Mouse (Mus musculus): Measurements from ENCODE around the gene Pcbp4.

The Pcbp4 gene

DNA sequence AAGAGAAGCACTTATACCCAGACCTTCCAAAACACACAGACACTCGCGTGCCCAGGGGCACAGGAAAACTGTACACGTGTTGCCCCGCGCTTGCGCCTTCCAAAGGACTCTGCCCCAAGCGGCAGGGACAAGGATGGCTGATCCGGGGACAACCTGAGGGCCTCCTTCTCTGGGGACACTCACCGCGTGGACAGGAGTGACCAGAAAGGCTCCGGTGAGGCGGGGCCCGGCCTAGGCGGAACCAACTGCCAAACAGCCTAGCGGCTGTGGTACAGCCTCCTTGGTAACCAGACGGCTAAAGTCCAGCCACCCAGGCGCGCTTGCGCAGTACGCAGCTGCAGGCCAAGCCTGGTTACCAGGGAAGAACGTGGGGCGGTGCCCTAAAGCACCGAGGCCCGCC is 5.7 kb upstream of the Pcbp4 start, which contains the start of the genes Abhd14b and Abhd14a:
Abhd14b (plus strand) TSS at position 112 of the 400 bp plus-strand sequence.
Abhd14a (minus strand) TSS at position 331 of the 400 bp plus-strand sequence.
- peak; percentile 59 for DNase-seq (ENCODE audit: low read depth)

DNA sequence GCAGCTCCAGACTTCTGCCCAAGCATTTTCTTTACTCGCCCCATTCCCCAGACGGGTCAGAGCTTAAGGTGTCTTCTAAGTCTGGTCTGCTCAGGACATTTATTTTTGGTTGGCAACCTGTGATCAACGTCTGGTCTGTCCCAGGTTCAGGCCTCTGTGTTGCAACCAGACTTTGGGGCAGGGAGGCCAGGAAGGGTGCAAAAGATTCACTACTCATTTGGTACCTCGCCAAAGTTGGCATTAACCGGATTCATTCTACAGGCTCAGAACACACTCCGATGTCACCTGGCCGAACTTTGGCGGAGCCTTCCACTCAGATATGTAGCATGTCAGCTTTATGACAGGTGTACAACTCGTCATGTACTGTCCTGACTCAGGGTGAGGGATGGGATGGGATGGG is 5.1 kb upstream of the Pcbp4 start:
- no peak for DNase-seq (ENCODE audit: low read depth)

DNA sequence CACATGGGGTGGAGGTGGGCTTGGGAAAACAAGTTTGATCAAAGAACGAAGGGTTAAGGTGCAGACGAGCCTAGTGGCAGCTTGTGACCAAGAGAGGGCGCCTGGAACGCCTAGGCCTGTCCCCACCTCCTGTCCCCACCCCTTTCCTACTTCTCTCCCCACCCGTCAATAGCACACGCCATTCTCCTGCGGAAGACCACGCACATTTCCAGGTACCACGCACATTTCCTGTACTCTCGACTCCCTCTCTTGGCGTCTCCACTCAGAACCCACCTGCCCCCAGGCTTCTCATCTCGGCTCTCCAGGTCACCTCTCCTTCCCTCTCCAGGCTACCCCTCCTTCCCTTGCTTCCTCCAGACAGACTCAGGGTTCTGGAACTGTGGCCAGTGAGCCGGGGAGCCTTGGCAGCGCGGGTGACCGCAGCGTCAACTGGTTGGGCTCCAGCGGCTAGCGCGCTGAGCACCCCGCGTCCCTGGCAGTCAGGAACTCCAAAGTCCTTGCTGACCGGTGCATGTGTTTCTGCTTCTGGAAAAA is 4.5 kb upstream of the Pcbp4 start:
- DNase-seq (ENCODE audit: low read depth) = no peak

DNA sequence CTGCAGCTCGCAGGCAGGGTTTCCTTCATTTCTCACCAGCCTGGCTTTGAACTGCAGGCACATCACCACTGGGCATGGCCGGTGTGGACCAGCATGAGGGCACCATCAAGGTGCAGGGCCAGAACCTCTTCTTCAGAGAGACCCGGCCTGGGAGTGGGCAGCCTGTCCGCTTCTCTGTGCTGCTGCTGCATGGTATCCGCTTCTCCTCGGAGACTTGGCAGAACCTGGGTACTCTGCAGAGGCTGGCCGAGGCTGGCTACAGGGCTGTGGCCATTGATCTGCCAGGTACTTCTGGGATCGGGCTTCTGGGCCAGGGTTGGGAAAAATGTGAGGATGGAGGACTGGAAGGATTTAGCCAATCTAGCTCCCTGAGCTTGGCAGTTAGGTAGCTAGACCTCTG is 3.1 kb upstream of the Pcbp4 start:
- no peak for DNase-seq (ENCODE audit: low read depth)

DNA sequence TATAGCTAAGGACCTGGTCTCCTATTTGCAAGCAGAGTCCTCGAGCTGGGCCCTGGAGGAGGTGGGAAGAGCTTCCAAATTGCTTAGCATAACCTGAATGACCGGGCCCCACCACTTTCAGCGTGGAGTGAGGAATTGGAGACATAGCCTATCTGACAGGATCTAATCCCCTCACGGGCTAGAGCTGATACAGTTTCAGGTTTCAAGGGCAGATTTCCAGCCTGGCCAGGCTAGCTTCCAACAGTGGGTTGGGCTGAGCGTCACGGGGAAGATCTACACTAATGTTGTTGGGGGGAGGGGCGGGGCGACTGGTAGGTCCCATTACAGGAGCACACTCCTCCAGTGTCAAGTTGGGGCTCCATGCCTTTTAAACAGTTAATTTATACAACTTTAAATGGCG is 2.4 kb upstream of the Pcbp4 start:
- no peak for DNase-seq (ENCODE audit: low read depth)

DNA sequence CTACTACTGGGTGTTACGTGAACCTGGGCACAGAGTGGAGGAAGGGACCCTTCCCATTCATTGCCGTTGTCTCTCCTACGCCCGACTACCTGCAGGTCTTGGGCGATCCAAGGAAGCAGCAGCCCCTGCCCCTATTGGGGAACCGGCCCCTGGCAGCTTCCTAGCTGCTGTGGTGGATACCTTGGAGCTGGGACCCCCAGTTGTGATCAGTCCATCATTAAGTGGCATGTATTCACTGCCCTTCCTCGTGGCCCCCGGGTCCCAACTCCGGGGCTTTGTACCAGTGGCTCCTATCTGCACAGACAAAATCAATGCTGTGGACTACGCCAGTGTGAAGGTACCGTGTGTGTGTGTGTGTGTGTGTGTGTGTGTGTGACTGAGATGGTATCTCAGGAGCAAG is 1.8 kb upstream of the Pcbp4 start:
- no peak for DNase-seq (ENCODE audit: low read depth)

DNA sequence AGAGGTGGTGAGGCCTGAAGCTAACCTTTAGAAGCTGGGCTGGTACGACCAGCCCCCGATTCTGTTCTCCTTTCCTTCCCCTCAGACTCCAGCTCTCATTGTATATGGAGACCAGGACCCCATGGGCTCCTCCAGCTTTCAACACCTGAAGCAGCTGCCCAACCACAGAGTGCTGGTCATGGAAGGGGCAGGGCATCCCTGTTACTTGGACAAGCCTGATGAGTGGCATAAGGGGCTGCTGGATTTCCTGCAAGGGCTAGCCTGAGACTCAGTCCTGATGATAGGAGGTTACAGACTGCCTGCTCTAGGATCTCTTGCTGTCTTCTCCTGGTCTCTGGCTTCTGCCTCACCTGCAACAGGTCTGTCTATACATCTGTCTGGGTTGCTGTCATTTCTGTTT is 1.2 kb upstream of the Pcbp4 start:
- DNase-seq (ENCODE audit: low read depth) = no peak

DNA sequence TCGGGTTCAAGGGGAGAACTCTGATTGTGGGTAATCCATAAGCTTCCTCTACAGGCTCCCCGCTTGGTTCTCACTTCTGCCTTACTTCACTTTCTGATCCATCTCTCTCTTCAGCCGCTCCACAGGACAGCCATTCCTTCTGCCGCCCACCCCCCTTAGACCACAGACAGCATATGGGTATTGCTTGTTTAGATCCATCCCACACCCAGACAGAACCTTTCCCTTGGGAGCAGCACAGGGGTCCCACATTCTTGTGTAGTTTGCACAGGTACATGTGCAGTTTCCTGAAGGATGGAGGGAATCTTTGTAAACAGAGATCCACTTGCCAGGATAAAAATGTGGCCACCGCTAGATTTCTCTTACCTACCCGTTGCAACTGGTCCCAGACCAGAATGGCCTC is 740 bp upstream of the Pcbp4 start:
- DNase-seq (ENCODE audit: low read depth) = no peak

DNA sequence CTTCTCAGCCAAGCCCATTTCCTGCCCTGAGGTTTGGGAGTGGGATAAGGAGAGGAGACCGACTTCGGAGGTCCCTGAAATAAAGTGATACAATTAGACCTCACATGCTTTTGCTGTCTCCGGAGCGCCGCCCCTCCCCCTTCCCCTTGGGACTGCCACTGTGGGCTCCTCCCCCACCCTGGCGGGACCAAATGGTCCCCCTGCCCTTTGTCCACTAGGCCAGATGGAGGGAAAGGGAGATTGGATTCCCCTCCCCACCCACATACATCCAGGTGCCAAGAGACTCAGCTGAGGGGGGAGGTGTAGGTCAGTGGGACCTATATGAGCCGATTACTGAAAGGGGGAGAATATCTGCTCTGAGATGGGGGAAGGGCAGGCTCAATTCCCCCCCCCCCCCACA is 270 bp upstream of the Pcbp4 start:
- DNase-seq (ENCODE audit: low read depth) = no peak

DNA sequence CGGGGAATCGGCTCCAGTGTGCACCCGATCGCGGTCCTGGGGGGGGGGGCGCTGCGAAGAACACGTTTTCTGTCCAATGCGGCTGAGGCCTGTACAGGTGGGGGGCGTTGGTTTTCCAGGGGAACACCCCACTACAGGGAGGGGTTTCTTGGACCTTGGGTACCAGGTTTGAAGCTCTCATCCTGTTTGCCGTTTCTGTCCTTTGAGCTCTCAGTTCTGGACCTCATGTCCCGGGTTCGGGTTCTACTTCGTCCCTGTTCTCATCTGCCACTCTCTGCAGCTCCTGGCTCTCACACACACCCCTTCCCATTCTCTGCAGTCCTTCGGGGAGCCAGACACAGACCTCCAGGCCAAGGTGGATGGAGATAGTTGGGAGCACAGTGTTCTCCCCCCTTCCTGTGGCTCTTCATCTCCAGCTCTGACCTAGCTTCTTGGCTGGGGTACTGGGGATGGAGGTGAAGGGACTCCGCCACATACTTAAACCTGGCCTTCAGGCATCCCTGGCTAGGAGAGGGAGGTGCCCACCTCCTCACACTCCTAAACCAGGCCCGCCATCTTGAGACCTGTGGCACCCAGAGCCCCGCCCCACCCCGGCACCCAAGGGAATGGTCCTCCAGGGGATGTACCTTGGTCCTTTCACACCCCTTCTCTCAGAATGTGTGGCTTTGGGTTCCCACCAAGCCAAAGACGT is 1.1 kb downstream of the Pcbp4 start:
- DNase-seq (ENCODE audit: low read depth) = no peak

DNA sequence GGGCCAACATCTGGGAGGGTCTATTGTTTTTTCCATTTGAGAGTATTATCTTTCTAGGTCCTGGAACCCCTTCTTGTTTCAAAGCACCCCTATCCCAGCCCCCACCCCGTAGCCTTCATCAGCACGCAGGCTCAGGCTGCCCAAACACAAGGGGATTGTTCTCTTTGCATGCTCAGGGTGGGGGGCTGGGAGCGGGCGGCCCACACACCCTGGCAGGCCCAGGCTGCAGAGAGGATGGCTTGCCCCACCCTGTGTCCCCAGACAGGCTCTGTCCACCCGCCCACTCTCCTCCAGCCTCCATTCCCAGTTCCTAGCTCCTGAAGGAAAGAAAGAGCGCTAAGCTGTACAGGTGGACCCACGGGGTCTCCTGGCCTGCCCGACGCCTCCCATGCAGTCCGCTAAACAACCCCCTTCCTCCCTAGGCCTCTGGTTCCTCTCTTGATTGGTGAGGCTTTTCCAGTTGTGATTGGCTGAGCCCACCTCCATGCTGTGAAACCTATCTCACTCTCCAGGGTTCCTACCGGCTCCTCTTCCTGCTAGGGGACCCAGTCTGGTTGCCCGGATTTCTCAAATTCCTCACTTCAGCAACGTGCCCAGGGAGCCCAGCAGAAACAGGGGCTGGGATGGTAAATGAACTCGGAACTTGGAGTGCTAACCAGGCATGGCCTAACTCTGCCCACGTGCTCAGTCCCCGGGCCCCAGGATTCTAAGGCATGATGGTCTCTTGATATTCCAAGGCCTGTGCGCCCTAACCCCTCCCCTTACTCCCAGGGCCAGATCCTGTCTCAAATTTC is 2.0 kb downstream of the Pcbp4 start:
- DNase-seq (ENCODE audit: low read depth) = no peak

DNA sequence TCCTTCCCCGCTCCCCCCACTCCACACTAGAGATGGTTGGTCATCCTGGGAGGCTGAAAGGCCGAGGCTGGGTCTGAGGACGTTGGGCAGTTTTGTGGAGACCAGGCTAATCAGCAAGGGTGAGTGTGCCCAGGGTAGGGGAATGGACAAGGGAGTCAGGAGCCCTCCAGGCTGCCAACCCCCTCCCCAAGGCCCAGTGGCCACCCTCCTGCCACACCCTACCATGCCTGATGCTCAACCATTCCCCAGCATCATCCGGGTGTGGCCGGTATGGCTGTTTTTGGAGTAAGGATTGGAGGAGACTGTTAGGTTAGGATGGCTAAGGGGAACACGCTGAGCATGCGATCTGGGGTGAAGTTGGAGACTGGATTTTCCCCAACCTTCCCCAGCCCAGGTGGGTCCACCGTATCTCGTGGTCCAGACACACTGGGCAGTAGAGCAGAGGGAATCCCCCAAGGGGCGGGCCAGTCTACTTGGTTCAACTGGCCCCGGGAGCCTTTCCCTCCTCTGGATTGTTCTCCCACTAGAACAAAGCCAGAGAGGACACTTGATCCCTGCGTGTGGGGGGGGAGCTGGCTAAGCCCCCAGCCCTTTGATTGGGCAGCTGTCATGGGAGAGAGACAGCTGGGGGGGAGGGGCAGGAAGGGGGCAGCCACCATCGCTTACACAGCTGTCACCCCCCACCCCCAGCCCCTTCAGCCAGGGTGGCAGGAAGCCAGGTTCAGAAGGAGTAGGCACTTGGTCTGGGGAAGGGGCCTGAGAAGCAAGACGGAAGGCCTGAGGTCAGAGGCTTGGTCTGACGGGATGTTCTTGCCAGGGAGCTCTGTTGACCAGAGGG is 3.5 kb downstream of the Pcbp4 start:
- DNase-seq (ENCODE audit: low read depth) = no peak

DNA sequence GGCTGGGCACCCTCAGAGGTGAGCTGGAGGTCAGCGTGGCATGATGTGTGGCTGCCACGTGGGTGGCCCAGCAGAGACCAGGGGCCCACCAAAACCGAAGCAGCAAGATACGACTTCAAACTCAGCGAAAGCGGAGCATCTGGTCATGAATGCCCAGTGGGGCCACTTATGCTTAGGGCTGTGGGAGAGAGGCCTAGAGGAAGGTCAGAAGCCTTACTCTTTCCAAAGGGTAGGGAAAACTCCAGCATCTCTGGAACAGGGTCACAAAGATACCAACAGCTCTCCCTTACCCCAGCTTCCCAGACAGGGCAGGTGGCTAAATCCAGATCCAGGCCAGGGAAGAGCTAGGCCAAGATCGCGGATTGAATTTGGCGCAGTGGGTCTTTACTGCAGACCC is 4.1 kb downstream of the Pcbp4 start:
- DNase-seq (ENCODE audit: low read depth) = no peak

DNA sequence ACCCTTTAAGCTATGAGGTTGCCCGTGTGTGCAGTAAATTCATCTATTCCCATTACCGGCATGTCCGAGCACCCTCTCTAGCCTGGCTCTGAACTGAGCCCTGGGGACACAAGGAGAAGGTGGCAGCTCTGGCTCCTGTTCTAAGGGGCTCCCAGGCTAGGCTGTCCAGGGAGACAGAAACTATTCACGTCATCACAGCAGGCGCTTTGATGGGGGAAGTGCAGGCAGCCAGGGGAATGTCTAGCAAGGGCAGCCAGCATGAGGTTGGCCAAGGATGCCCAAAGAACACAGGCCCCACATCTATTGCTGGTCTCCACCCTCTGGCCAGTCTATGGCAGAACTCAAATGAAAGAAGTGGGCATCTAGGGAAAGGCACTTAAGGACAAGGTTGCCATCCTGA is 4.8 kb downstream of the Pcbp4 start:
- no peak for DNase-seq (ENCODE audit: low read depth)

DNA sequence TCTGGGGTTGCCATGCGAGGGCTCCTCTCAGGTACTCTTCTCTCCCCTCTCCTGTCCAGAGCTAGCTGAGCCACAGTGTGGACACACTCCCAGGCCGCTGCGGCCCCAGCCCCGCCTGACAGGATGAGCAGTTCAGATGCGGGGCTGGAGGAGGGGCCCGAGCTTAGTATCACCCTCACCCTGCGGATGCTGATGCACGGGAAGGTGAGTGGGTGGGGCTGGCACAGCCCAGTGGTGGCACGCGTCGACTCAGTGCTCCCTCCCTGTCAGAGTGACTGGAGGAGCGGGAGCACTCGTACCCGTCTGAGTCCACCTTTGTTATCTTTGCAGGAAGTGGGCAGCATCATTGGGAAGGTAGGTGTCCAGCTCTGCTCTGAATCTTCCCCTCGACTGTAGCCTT is 6.9 kb downstream of the Pcbp4 start:
- DNase-seq (ENCODE audit: low read depth) = no peak

DNA sequence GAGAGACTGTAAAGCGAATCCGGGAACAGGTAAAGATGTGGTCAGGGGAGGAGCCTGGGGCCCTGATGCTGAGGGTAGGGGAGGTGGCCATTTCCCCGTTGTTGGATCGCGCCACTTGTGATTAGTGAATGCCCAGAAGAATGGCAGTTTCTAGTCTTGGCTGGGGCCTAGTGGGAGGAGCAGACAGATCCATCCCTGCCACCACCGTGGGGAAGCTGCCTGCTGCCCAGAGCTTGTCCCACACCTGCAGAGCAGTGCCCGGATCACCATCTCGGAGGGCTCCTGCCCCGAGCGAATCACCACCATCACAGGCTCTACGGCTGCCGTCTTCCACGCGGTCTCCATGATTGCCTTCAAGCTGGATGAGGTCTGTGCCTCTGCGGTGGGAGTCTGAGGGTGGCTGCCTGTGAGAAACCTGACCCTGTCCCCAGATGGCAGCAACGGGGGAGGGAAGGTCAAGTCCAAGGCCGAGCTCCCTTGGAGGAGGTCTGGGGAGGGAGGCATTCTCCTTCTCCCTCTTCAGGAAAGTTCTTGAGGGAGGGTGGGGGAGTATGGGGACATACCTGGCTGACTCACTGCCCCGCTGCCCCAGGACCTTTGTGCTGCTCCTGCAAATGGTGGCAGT is 7.4 kb downstream of the Pcbp4 start:
- DNase-seq (ENCODE audit: low read depth) = no peak

DNA sequence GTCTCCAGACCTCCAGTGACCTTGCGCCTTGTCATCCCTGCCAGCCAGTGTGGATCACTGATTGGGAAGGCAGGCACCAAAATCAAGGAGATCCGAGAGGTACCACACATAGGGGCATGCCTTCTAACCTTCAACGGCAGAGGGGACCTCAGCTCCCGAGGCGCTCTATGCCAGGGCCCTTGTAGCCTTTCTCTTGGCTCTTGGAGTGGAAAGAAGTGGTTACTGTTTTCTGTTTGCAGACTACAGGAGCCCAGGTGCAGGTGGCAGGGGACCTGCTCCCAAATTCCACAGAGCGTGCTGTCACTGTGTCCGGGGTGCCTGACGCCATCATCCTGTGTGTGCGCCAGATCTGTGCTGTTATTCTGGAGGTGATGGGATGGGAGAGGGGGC is 7.9 kb downstream of the Pcbp4 start:
- DNase-seq (ENCODE audit: low read depth) = no peak

DNA sequence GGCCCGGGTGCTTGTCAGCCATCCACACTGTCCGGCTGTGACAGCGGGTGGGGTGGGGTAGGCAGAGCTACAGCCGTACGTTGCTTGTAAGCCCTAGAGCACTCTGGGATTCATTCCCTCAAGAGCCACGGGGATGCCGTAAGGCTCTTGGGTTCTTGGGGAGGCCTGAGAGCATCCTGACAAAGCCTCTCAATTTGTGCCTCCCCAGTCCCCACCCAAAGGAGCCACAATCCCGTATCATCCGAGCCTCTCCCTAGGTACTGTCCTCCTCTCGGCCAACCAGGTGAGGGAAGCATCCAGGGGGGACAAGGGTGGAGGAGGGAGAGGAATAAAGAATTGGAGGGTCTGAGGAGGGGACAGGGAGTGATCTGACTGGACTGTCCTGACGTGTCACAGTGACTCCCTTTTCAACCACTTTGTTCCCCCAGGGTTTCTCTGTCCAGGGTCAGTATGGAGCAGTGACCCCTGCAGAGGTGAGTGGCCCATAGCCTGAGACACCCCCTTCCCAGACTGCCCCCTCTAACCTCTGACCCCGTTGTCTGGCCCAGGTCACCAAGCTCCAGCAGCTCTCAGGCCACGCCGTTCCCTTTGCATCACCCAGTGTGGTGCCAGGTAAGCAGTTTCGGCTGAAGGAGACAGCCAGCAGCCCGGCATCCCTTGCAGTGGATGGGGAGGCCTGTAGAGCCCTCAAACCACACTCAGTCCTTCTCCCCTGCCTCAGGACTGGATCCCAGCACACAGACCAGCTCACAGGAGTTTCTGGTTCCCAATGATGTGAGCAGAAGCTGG is 8.7 kb downstream of the Pcbp4 start:
- no peak for DNase-seq (ENCODE audit: low read depth)

DNA sequence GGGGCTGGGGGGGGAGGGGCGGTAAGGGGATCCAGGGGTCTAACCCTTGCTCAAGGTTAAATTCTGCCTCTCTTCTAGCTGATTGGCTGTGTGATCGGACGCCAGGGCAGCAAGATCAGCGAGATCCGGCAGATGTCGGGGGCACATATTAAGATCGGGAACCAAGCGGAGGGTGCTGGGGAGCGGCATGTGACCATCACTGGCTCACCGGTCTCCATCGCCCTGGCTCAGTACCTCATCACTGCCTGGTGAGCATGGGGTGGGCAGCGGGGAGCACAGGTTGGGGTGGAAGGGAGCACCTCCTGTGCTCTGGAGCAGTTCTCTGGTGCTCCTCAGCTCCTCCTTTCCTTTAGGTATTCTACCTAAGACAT is 9.3 kb downstream of the Pcbp4 start:
- DNase-seq (ENCODE audit: low read depth) = no peak

DNA sequence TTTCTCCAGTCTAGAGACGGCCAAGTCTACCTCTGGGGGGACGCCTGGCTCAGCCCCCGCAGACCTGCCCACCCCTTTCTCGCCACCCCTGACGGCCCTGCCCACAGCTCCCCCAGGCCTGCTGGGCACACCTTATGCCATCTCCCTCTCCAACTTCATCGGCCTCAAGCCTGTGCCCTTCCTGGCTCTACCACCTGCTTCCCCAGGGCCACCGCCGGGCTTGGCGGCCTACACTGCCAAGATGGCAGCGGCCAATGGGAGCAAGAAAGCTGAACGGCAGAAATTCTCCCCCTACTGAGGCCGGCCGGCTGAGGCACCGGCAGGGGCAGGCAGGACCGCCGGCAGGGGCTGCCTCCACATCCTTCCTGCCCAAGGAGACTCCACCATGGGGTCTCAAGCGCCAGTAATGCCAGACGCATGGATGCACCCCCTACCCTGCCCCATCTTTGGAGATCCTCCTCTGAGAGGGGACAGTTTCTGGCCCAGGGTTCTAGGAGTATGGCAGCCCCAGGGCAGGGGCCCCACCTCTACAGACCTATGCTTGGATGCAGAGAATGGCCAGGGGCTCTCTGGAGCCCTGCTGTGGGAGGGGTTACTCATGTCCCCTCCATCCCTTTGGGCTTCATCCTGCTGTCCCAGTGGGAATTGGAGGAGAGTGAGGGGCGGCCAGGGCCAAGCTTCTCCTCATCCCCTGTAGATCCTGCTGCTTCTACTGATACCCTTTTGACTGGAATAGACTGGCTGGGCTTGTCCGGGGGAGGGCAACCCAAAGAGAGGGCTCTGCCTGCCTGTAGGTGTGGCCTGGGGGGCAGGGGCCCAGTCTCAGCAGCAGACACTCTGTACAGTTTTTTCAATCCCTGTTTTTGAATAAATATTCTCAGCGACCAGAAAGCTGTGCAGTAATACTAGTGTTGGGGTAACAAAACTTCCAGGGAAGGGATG is 10.3 kb downstream of the Pcbp4 start:
- no peak for DNase-seq (ENCODE audit: low read depth)

Data from c-Kit-positive CD71-negative TER-119-negative erythroid progenitor cells, embryonic 14.5 days (primary cell).